Mouse (Mus musculus) spleen, adult 2 months (tissue): Measurements from ENCODE around the gene Fbxw9.

Experiments used
- CTCF ChIP-seq: fragments of 200-500 bp; IDR thresholded peaks from 2 replicates; pipeline ENCODE4 v1.5.1; 2011; ENCODE audit warnings: mild to moderate bottlenecking, inconsistent platforms; ENCODE audit not compliant: insufficient read depth, insufficient read length, insufficient replicate concordance; ENCODE audit errors: extremely low read depth
- POLR2A ChIP-seq: fragments of 200-500 bp; IDR thresholded peaks from 2 replicates; pipeline ENCODE4 v1.6.1; 2011; ENCODE audit warnings: low read depth, low read length, inconsistent platforms

GRCm38 (mm10) chr8:85035165-85035727 lies 24.6 kb upstream of the Fbxw9 start:
- TF ChIP-seq CTCF = no peak
- no peak for TF ChIP-seq POLR2A
